Mouse (Mus musculus) limb, embryonic 12.5 days (tissue): ENCODE results near the gene Ankrd44. TPM values are rescaled to one million over a fixed set of nuclear protein-coding genes. Genes with fewer than 3 reads are reported as not detected.
A peak's percentile ranks its signal among the peaks of the same experiment; 100 is the strongest.

Experiments
- ATAC-seq: fragments of 200-750 bp; cut with Nextera tagmentation; 2 replicates; pipeline ENCODE4 v1.8.0; 2017; ENCODE audit warnings: low read depth, moderate TSS enrichment; ENCODE audit not compliant: insufficient number of reproducible peaks, insufficient read depth, low FRiP score, low TSS enrichment
- H3K27ac ChIP-seq: fragments of 300-500 bp; sonication (generic); 2 replicates; pipeline ENCODE4 v1.5.1; 2016; ENCODE audit warnings: mild to moderate bottlenecking, moderate library complexity
- H3K27me3 ChIP-seq: fragments of 300-500 bp; sonication (generic); 2 replicates; pipeline ENCODE4 v1.6.1; 2016; ENCODE audit warnings: mild to moderate bottlenecking, moderate library complexity
- H3K36me3 ChIP-seq: fragments of 300-500 bp; sonication (generic); 2 replicates; pipeline ENCODE4 v1.6.1; 2016; ENCODE audit warnings: mild to moderate bottlenecking, moderate library complexity
- H3K4me1 ChIP-seq: fragments of 300-500 bp; sonication (generic); replicated peaks from 2 replicates; pipeline ENCODE4 v1.6.1; 2016
- H3K4me2 ChIP-seq: fragments of 300-500 bp; sonication (generic); 2 replicates; pipeline ENCODE4 v1.6.1; 2016; ENCODE audit warnings: mild to moderate bottlenecking, moderate library complexity
- H3K4me3 ChIP-seq: fragments of 300-500 bp; sonication (generic); replicated peaks from 2 replicates; pipeline ENCODE4 v1.5.1; 2016; ENCODE audit warnings: mild to moderate bottlenecking
- H3K9ac ChIP-seq: fragments of 300-500 bp; sonication (generic); replicated peaks from 2 replicates; pipeline ENCODE4 v1.6.1; 2016; ENCODE audit warnings: mild to moderate bottlenecking, moderate library complexity
- H3K9me3 ChIP-seq: fragments of 300-500 bp; sonication (generic); 2 replicates; pipeline ENCODE4 v1.6.1; 2016; ENCODE audit warnings: mild to moderate bottlenecking, moderate library complexity
- WGBS: fragments of 180-500 bp; shearing (Covaris S2); methylation state at CpG from one replicate; pipeline ENCODE4 v1.1.7; 2016; 5-methylcytosine and 5-hydroxymethylcytosine counted together
- polyA plus RNA-seq: library from polyadenylated mRNA; unstranded; fragments of >200 nt; fragmentation: Nextera tagmentation; extraction: Ambion mirVana; gene quantifications from 2 replicates; pipeline ENCODE4 v1.2.1, GENCODE M21; 2016

The Ankrd44 gene
- polyA plus RNA-seq, 1 experiment from 2014 or later = 22.2 TPM

DNA sequence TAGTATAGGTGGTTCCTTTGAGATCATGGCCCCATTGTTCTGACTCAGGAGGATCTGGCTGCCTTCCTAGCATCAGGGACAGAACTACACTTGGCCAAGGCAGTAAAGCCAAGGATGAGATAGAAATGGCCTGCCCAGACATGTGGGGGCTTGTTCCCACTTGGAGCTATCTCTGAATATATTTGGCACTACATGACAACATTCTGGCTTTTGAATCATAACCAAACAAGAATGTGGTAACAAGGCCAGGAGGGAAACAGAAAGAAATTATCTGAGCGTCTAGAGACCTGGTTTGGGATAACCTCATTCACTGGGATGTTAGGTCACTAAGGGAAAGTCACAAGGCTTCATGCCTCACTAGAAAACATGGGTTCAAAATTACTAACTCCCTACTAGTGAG is 81.8 kb downstream of the Ankrd44 start:
- H3K4me1 ChIP-seq = peaks cover 25% of the 10 kb centered on the region
- WGBS = 80% methylated on average over 1 of the region's 1 CpGs

DNA sequence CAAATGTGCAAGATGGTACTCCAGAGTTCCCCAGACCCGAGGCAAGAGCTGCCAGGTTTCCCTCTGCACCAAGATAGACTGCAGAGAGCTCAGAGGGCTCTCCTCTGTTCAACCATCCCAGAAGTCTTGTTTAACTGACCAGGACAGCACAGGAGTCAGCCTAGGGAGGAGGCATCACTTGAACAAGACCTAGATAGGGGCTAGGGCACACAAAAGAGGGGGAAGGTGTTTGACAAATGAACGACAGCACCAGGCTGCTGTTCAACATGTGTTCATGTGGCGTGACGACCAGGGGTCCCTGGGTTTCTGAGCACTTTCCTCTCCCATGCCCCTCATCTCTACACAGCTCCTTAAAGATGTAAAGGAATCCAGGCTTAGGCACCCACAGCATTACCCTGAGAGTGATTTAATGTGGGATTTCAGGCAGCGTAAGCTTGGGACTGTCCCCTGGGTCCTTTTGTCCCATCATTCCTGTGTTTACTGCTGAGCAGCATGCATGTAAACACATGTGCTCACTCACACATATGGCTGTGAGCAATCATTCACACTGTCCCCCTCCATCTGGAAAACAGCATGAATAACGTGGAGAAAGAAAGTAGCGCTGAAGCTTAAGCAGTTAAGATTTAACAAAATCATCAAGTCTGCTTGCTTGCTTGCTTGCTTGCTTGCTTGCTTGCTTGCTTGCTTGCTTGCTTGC is 83.3 kb downstream of the Ankrd44 start:
- ATAC-seq = no peak
- Histone ChIP-seq H3K9me3 (no peaks in the 10 kb centered on the region), H3K4me2 (no peak overlapping the region), H3K4me1 (peaks cover 25% of the 10 kb centered on the region), H3K9ac (no peak overlapping the region), H3K27ac (no peak overlapping the region), H3K27me3 (no peaks in the 10 kb centered on the region), H3K36me3 (no peaks in the 10 kb centered on the region), H3K4me3 (no peak overlapping the region)
- WGBS = 56% methylated on average over 7 of the region's 7 CpGs

More for the DNA sequence above, 81.8 kb downstream of the Ankrd44 start:
- no peak overlapping the region for H3K9ac ChIP-seq
- H3K36me3 ChIP-seq = no peaks in the 10 kb centered on the region
- no peak for ATAC-seq
- no peak overlapping the region for H3K4me2 ChIP-seq
- H3K9me3 ChIP-seq = no peaks in the 10 kb centered on the region
- no peaks in the 10 kb centered on the region for H3K27me3 ChIP-seq
- H3K27ac ChIP-seq = no peak overlapping the region
- no peak overlapping the region for H3K4me3 ChIP-seq

DNA sequence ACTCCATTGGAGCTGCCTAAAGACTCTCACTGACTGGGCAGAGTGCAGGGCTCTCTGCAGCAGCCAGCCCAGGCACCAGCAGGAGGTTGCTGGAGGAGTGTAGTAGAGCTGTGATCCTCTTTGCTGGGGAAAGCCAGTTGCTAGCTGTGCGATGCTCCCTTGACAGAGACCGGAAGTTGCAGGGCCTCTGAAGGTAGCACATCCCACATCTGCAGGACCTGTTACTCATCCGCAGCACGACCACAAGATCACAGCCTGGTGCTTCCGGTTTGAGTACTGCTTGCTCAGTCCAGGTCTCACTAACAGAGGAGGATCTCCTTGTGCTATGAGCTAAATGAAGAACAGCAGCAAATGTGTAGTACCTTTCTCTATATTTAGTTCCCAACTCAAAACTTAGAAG is 84.4 kb downstream of the Ankrd44 start:
- no peak overlapping the region for H3K27ac ChIP-seq
- H3K27me3 ChIP-seq = no peaks in the 10 kb centered on the region
- H3K9me3 ChIP-seq = no peaks in the 10 kb centered on the region
- H3K4me1 ChIP-seq = peaks cover 18% of the 10 kb centered on the region
- 0 out of 2 replicates have a peak, but pooled peaks have one; percentile 26 for ATAC-seq
- no peaks in the 10 kb centered on the region for H3K36me3 ChIP-seq
- H3K4me2 ChIP-seq = no peak overlapping the region
- H3K9ac ChIP-seq = no peak overlapping the region
- H3K4me3 ChIP-seq = no peak overlapping the region
- WGBS = 53% methylated on average over 5 of the region's 5 CpGs

DNA sequence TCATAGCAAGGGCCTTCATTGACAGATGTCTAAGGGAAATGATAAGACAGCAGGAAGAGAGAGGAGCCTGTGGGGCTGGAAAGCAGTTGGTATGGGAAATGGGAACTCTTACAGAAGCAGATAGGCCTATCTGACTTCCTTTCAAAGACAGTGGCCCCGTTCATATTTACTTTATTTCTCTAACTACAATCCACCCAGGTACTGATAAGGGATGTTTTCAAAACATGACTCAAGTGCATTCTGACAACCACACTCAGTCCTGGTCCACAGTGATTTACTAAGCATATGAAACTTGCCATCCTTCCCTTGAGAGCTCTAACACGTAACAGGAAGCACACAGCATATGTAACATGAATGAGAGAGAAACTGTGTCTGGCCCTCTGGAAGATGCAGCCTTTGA is 86.1 kb downstream of the Ankrd44 start:
- Histone ChIP-seq H3K9me3 (no peaks in the 10 kb centered on the region), H3K4me2 (no peak overlapping the region), H3K27ac (no peak overlapping the region), H3K4me1 (peaks cover 9% of the 10 kb centered on the region), H3K9ac (no peak overlapping the region), H3K27me3 (no peaks in the 10 kb centered on the region), H3K4me3 (no peak overlapping the region), H3K36me3 (no peaks in the 10 kb centered on the region)
- no peak for ATAC-seq
- WGBS = 78% methylated on average over 2 of the region's 2 CpGs

DNA sequence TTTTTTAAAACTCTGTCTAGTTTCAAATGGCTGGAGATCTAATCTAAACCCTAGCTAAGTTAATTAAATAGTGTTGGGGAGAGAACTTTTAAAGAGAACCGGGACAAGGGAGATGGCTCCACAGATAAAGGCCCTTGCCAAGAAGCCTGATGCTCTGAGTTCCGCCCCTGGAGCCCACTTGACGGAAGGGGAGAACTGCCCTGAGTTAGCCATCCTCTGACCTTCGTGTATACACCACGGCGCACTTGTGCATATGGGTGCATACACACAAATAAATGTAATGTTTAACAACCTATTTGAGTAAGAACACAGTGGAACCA is 87.7 kb downstream of the Ankrd44 start:
- Histone ChIP-seq H3K4me3 (no peak overlapping the region), H3K9ac (no peak overlapping the region), H3K4me1 (peaks cover 9% of the 10 kb centered on the region), H3K36me3 (no peaks in the 10 kb centered on the region), H3K4me2 (no peak overlapping the region), H3K27me3 (no peaks in the 10 kb centered on the region), H3K27ac (no peak overlapping the region), H3K9me3 (no peaks in the 10 kb centered on the region)
- WGBS = 88% methylated on average over 6 of the region's 6 CpGs
- ATAC-seq = no peak

DNA sequence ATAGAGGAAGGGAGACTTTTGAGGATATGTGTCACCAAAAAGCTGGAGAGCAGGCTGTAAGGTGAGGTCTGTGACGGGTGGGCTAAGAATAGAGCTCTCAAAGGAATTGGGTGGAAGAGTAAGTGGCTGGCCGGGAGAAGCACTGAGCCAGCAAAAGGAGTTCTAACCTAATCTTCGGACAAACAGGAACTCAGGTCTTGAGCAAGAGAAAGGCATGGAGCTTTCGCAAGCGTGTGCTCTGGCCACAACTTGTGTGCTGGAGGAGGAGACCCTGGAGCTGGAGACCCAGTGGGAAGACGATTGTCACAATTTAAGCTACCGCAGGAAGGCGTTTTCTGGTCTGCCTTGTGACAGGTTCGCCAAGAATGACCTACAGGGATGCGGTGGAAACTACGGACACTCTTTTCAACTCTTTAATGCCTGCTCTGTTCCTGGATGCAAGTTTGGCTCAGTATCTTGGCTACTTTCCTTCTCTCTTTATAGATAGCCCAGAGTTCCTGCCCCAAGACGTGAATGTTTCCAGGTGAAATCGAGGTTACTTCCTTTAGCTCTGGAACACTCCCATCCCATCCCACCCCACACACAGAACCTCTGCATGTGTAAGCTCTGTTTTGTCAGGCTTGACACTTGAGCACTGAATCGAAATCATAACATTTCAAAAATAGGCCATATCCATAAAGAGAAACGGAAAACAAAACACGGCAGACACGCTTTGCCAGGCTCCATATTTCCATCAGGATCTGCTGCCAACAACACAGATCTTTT is 88.3 kb downstream of the Ankrd44 start:
- ATAC-seq = no peak
- H3K36me3 ChIP-seq = no peaks in the 10 kb centered on the region
- H3K4me1 ChIP-seq = peaks cover 4% of the 10 kb centered on the region
- WGBS = 86% methylated on average over 17 of the region's 17 CpGs
- no peak overlapping the region for H3K4me2 ChIP-seq
- no peak overlapping the region for H3K9ac ChIP-seq
- no peak overlapping the region for H3K4me3 ChIP-seq
- no peak overlapping the region for H3K27ac ChIP-seq
- H3K9me3 ChIP-seq = no peaks in the 10 kb centered on the region
- no peaks in the 10 kb centered on the region for H3K27me3 ChIP-seq

DNA sequence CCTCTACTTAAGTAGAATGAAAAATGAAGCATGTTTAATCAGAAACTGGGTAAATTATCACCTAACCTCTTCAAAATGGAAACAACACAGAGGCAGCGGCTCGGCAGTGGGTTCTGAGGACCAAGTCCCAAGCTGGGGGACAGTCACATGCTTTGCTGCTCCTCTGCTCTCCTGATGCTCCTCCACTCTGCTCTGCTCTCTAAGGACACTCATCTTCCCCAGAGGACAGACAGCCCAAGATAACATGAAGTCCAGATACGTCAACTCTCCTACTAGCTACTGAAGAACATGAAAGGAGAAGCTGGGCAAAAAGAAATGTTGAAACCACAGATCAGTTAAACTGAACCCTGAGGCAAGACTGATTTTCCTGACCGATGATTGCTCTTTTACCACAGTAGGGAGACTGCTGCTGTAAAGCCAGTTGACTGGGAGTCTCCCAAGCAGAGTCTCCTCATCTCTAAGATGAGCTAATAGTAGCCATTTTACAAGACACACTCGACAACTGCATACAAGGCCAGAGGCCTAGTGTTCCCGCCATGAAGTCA is 90.5 kb downstream of the Ankrd44 start:
- 0 out of 2 replicates have a peak, but pooled peaks cover 3% of the 10 kb centered on the region for H3K4me1 ChIP-seq
- no peaks in the 10 kb centered on the region for H3K36me3 ChIP-seq
- H3K27ac ChIP-seq = no peak overlapping the region
- H3K9ac ChIP-seq = no peak overlapping the region; the same call in 1 of the 2 replicates
- no peaks in the 10 kb centered on the region for H3K27me3 ChIP-seq
- ATAC-seq = no peak
- WGBS = 79% methylated on average over 6 of the region's 6 CpGs
- no peak overlapping the region for H3K4me2 ChIP-seq
- H3K9me3 ChIP-seq = no peaks in the 10 kb centered on the region
- no peak overlapping the region for H3K4me3 ChIP-seq

DNA sequence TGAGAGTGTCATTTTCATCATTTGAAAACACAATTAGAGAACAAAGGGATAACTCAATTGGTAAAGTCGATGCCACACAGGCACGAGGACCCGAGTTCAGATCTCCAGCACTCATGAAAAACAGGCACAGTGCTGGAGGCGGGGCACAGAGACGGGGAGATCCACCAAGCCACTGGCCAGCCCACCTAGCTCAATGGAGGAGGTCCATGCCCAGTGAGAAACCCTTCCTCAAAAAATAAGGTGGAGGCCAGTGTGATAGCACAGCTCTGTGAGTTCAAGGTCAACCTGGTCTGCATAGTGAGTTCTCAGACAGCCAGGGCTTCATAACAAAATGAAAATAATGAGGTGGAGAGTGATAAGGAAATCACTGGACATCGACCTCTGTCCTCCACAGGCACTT is 93.0 kb downstream of the Ankrd44 start:
- 85% methylated on average over 6 of the region's 6 CpGs for WGBS
- no peak for ATAC-seq
- no peak overlapping the region for H3K27ac ChIP-seq

DNA sequence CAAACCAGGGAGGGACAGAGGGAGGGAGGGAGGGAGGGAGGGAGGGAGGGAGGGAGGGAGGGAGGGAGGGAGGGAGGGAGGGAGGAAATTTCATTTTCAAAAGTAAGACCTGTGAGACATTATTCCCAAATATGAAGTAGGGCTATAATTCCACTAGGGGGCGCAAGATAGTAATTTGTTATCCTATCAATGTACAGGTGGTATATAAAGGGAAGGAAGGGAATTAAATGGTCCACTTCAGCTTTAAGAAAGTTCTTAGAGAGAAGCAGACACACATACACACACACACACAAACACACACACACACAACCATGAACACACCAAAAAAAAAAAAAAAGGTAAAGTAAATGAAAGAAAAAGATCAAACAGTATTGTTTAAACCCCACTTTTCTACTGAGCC is 93.4 kb downstream of the Ankrd44 start:
- Histone ChIP-seq H3K9me3 (no peaks in the 10 kb centered on the region), H3K4me3 (no peak overlapping the region), H3K27ac (no peak overlapping the region), H3K4me2 (no peak overlapping the region), H3K36me3 (no peaks in the 10 kb centered on the region), H3K9ac (no peak overlapping the region), H3K4me1 (peaks cover 8% of the 10 kb centered on the region; the same call in 1 of the 2 replicates), H3K27me3 (no peaks in the 10 kb centered on the region)
- ATAC-seq = no peak
- 0% methylated on average over 1 of the region's 1 CpGs for WGBS

More for the DNA sequence above, 93.0 kb downstream of the Ankrd44 start:
- Histone ChIP-seq H3K4me3 (no peak overlapping the region), H3K4me1 (peaks cover 8% of the 10 kb centered on the region; the same call in 1 of the 2 replicates), H3K9me3 (no peaks in the 10 kb centered on the region), H3K9ac (no peak overlapping the region), H3K36me3 (no peaks in the 10 kb centered on the region), H3K27me3 (no peaks in the 10 kb centered on the region), H3K4me2 (no peak overlapping the region)

DNA sequence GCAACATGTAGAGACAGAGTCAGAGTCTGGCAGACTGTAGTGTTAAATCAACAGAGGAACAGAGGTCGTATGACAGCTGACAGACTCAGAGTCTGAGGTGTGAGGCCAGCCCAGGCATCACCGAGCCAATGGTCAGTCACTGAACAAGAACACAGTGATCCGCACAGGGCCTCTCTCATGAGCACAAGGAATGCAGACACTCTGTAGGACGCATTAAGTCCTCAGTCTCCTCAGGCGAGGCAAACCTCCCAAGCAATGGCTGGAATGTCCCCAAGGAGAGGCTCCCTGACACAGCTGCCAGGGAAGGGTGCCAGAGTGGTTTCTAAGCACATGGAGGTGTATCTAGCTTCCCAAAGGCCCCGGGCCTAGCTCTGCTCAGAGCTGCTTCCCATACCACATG is 96.0 kb downstream of the Ankrd44 start:
- Histone ChIP-seq H3K4me1 (peaks cover 10% of the 10 kb centered on the region; the same call in 1 of the 2 replicates), H3K36me3 (no peaks in the 10 kb centered on the region), H3K27me3 (no peaks in the 10 kb centered on the region), H3K9ac (no peak overlapping the region), H3K9me3 (no peaks in the 10 kb centered on the region), H3K4me2 (no peak overlapping the region), H3K4me3 (no peak overlapping the region), H3K27ac (no peak overlapping the region)
- WGBS = 67% methylated on average over 6 of the region's 6 CpGs
- no peak for ATAC-seq

DNA sequence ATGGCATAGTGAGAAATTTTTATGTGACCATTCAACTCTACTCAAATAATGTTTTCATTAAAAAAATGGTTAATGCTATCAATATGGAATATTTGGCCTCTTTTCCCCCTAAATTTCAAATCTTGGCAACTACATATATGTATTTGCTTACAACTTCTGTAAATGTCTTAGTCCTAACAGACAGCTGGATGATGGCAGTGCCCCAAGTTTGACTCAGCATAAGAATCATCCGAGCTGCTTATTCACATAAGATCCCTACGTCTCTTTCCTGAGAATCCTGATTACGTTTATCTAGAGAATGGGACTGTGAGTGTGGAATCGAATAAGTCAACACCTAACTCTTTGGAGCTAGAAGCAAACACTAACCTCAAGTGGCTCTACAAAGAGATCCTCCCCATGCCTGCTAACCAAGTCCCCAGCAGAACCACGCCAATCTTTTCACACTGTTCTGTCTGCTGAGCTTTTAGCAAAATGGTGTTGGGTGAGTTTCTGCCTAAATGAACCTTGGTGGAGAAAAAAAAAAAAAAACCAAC is 96.4 kb downstream of the Ankrd44 start:
- H3K4me3 ChIP-seq = no peak overlapping the region
- H3K9me3 ChIP-seq = no peaks in the 10 kb centered on the region
- H3K27me3 ChIP-seq = no peaks in the 10 kb centered on the region
- WGBS = 90% methylated on average over 5 of the region's 5 CpGs
- H3K4me1 ChIP-seq = peaks cover 10% of the 10 kb centered on the region; the same call in 1 of the 2 replicates
- H3K36me3 ChIP-seq = no peaks in the 10 kb centered on the region
- H3K9ac ChIP-seq = no peak overlapping the region
- H3K27ac ChIP-seq = no peak overlapping the region
- H3K4me2 ChIP-seq = no peak overlapping the region
- ATAC-seq = no peak
